Mouse (Mus musculus) heart, embryonic 16.5 days (tissue): ENCODE measurements around the gene Mical1. TPM values are rescaled to one million over a fixed set of nuclear protein-coding genes. Genes with fewer than 3 reads are reported as not detected.
"Not testable (repeated sequence)": the region's sequence is repeated elsewhere in the genome, so short reads cannot be mapped to it uniquely, and the experiment has no call there.

Experiments
- ATAC-seq: fragments of 200-750 bp; cut with Nextera tagmentation; replicated peaks from 2 replicates; pipeline ENCODE4 v1.8.0; 2017; ENCODE audit warnings: moderate number of reproducible peaks; ENCODE audit not compliant: insufficient read depth, low FRiP score; ENCODE audit errors: extremely low read depth
- H3K27ac ChIP-seq: fragments of 300-500 bp; sonication (generic); 2 replicates; pipeline ENCODE4 v1.5.1; 2014; ENCODE audit warnings: mild to moderate bottlenecking, low read length, control low read depth, moderate library complexity
- H3K27me3 ChIP-seq: fragments of 300-500 bp; sonication (generic); 2 replicates; pipeline ENCODE4 v1.6.1; 2014; ENCODE audit warnings: low read length, mixed read lengths; ENCODE audit not compliant: control insufficient read depth, insufficient read depth
- H3K36me3 ChIP-seq: fragments of 300-500 bp; sonication (generic); 2 replicates; pipeline ENCODE4 v1.6.1; 2014; ENCODE audit not compliant: control insufficient read depth, insufficient read depth
- H3K4me1 ChIP-seq: fragments of 300-500 bp; sonication (generic); 2 replicates; pipeline ENCODE4 v1.6.1; 2014; ENCODE audit warnings: low read length, mixed read lengths; ENCODE audit not compliant: control insufficient read depth, insufficient read depth
- H3K4me2 ChIP-seq: fragments of 300-500 bp; sonication (generic); 2 replicates; pipeline ENCODE4 v1.6.1; 2014; ENCODE audit warnings: low read depth, mild to moderate bottlenecking, control low read depth, low read length
- H3K4me3 ChIP-seq: fragments of 300-500 bp; sonication (generic); 2 replicates; pipeline ENCODE4 v1.5.1; 2014; ENCODE audit warnings: mild to moderate bottlenecking, control low read depth, low read length
- H3K9ac ChIP-seq: fragments of 300-500 bp; sonication (generic); 2 replicates; pipeline ENCODE4 v1.6.1; 2014; ENCODE audit warnings: low read length, control low read depth
- H3K9me3 ChIP-seq: fragments of 300-500 bp; sonication (generic); replicated peaks from 2 replicates; pipeline ENCODE4 v1.6.1; 2016; ENCODE audit warnings: low read length; ENCODE audit not compliant: control insufficient read depth
- WGBS: fragments of 180-500 bp; shearing (Covaris S2); extraction: QIAGEN DNeasy Blood & Tissue Kit; methylation state at CpG from one replicate; pipeline ENCODE4 v1.1.7; 2014; 5-methylcytosine and 5-hydroxymethylcytosine counted together
- polyA plus RNA-seq: library from polyadenylated mRNA; unstranded; fragments of >200 nt; fragmentation: Nextera tagmentation; extraction: Ambion mirVana; gene quantifications from 2 replicates; pipeline ENCODE4 v1.2.1, GENCODE M21; 2015

The Mical1 gene
- polyA plus RNA-seq, 1 experiment from 2014 or later: 37.7 TPM

GRCm38 (mm10) chr10:41505446-41505845 lies 29.3 kb downstream of the Mical1 start:
- H3K36me3 ChIP-seq, ATAC-seq, H3K9me3 ChIP-seq, H3K4me2 ChIP-seq, H3K27me3 ChIP-seq, H3K9ac ChIP-seq, H3K4me3 ChIP-seq, H3K27ac ChIP-seq: not testable (repeated sequence)
- WGBS: 3% methylated on average over 3 of the region's 3 CpGs
- peaks cover 12% of the 10 kb centered on the region for H3K4me1 ChIP-seq

DNA sequence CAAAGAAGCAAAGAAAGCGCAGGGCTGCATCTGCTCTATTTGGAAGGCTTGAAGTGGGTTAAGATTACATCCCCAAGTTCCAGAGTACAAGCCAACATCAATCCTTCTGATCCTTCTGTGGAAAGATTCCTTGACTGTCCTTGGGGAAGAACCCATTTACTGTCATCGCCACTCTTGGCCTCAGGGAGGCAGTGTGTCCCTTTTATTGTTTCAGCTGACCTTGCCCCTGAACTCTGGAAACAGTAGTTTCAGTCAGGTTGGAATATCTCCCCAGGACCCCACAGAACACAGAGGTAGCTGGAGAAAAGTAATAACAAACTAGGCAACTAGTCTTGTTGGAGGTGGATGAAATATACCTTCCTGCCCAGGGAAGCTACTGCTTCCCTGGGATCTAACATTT lies 33.0 kb downstream of the Mical1 start:
- 35% methylated on average over 2 of the region's 2 CpGs for WGBS
- peaks cover 4% of the 10 kb centered on the region; the same call in 1 of the 2 replicates for H3K4me1 ChIP-seq
- ATAC-seq: no peak

DNA sequence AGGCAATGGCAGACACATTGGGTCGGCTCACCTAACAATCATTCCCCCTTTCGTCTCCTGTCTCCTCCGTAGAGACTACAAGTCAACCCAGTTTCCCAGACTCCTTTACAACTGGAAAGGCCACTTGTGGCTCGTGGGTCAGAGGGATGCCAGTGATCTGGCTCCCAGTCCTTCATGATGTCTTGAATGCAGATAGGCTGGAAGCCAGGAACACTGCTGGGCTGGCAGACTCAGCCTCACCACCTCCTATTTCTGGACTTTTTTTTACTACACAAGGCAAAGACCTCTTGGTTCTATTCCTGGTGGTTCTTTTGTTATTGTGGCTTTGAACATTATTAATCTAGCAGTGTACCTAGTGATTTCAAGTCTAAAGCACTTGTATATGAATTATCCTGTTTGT lies 38.2 kb downstream of the Mical1 start:
- 51% methylated on average over 4 of the region's 4 CpGs for WGBS
- H3K36me3 ChIP-seq: no peaks in the 10 kb centered on the region
- no peaks in the 10 kb centered on the region for H3K27me3 ChIP-seq
- H3K9me3 ChIP-seq: no peaks in the 10 kb centered on the region
- no peak for ATAC-seq
- H3K4me2 ChIP-seq: no peak overlapping the region
- H3K4me1 ChIP-seq: peaks cover 9% of the 10 kb centered on the region; the same call in 1 of the 2 replicates
- no peak overlapping the region for H3K9ac ChIP-seq
- no peak overlapping the region for H3K27ac ChIP-seq
- H3K4me3 ChIP-seq: no peak overlapping the region

More for the DNA sequence above, 33.0 kb downstream of the Mical1 start:
- Histone ChIP-seq H3K27ac (no peak overlapping the region), H3K4me2 (no peak overlapping the region), H3K36me3 (no peaks in the 10 kb centered on the region), H3K9me3 (no peaks in the 10 kb centered on the region), H3K4me3 (no peak overlapping the region), H3K9ac (no peak overlapping the region), H3K27me3 (no peaks in the 10 kb centered on the region)

DNA sequence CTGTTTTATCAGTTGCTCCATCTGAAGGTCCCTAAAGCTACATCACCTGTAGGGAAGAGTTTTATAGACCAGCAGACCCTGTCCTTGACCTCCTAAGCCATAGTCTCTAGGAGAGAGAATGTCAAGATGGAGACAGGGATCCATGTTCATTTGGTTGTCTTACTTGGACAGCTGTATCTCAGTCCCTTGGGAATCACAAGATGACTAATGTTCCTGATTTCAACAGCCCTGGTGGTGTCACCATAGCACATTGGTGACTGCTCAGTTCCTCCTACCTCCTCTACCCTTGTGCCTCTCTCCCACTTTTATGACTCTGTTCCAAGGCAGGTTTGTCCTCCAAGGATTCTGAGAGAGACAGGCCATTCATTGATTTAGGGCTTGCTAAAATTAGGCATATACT lies 38.8 kb downstream of the Mical1 start:
- H3K4me1 ChIP-seq: peaks cover 9% of the 10 kb centered on the region; the same call in 1 of the 2 replicates
- H3K36me3 ChIP-seq: no peaks in the 10 kb centered on the region
- H3K27ac ChIP-seq: no peak overlapping the region
- no peak for ATAC-seq
- no peak overlapping the region for H3K4me2 ChIP-seq
- no peak overlapping the region for H3K9ac ChIP-seq
- H3K4me3 ChIP-seq: no peak overlapping the region
- H3K27me3 ChIP-seq: no peaks in the 10 kb centered on the region
- no peaks in the 10 kb centered on the region for H3K9me3 ChIP-seq

DNA sequence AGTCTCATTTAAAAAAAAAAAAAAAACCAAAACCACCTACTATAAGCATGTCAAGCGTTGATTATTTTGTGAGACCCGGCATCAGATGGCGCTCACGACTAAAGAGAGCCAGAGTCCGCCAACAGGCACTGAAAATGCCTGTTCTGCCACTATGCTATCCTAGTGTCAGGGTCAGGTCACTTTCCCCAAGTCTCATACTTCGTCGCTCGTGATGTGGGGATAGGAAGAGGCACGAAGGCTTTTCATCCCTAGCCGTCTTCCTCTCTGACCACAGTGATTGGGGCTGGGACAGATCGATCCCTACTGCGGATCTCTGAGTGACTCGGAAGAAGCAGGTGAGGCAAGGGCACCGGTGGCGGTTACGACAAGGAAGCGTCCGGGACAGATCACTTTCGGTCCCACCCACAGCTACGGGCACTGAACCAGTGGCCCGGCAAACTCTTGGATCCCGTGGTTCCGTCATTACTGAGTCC lies 42.4 kb downstream of the Mical1 start:
- peaks cover 2% of the 10 kb centered on the region; the same call in 1 of the 2 replicates for H3K36me3 ChIP-seq
- H3K27me3 ChIP-seq: no peaks in the 10 kb centered on the region
- H3K4me1 ChIP-seq: peaks cover 25% of the 10 kb centered on the region
- H3K27ac ChIP-seq: peak overlapping the region; percentile 97
- H3K9ac ChIP-seq: peak overlapping the region; percentile 100
- ATAC-seq: peak; percentile 51
- WGBS: under 1% methylated on average over 23 of the region's 23 CpGs
- H3K4me2 ChIP-seq: peak overlapping the region; percentile 93
- H3K9me3 ChIP-seq: no peaks in the 10 kb centered on the region
- peak overlapping the region; percentile 98 for H3K4me3 ChIP-seq

DNA sequence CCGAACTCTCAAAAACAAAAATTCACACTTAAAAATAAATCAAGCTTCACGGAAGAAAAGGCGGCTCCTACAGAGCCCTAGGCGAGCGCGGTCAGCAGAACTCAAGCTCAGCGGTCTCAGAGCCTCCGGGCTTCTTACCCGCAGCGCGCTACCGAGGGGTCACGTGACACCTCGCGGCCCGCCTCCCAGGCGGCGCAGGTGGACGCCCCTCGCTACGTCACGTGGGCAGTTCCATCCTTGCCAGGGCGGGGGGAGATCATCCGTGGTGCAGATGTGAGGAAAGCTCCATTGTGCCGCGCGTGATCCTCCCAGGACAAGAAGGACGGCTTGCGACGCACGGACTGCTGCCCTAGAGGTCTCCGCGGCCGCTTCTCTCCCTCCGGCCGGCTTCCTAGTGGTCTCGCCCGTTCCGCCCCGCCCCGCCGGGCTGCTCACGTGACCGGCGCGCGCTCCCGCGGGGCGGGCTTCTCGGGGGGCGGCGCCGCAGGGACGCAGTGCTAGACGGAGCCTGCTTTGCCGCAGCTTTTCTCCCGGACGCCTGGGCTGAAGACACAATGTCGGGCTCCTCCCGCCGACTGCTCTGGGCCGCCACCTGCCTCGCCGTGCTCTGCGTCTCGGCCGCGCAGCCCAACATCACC lies 43.0 kb downstream of the Mical1 start, which contains the start of gene Cd164:
Cd164 (plus strand) TSS at position 434 of the 638 bp plus-strand sequence.
- WGBS: under 1% methylated on average over 69 of the region's 69 CpGs
- ATAC-seq: peak; percentile 93

DNA sequence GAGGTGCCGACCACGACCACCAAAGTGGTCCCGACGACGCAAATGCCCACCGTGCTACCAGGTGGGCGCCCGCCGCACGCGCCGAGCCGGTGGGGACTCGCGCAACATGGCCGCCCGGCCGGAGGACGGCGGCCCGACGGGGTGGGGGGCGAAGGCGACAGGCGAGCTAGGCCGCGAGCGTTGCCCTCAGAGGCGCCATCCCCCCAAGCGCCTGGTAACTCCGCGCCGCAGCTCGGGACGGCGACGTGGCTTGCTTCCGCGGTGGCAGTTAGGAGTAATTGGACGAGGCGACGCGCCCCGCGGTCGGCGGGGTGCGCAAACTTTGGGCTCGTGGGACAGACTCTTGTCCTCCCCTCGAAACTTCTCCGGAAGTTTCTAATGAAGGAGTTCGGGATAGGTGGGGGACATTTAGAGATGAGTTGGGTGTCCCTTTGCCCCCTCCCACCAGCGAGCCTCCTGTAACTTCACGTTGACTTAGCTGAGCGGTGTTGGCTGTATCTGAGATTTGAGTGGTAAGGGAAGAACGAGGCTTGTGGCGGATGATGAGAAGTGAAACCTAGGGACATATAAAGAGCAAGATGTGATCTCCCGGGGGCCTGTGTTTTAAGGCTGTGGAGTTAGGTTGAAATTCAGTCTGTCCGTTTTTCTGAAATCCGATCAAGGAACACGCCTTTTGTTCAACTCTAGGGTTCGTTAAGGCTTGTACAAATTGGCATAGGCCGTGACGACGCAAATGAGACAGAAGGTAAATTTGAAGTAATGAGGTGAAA lies 43.7 kb downstream of the Mical1 start:
- Histone ChIP-seq H3K27ac (peak overlapping the region; percentile 97), H3K9me3 (no peaks in the 10 kb centered on the region), H3K4me3 (peak overlapping the region; percentile 98), H3K9ac (peak overlapping the region; percentile 100), H3K36me3 (peaks cover 8% of the 10 kb centered on the region; the same call in 1 of the 2 replicates), H3K4me2 (peak overlapping the region; percentile 93), H3K4me1 (peaks cover 21% of the 10 kb centered on the region), H3K27me3 (no peaks in the 10 kb centered on the region)
- peak; percentile 37 for ATAC-seq
- WGBS: under 1% methylated on average over 65 of the region's 65 CpGs

More for the DNA sequence above, 43.0 kb downstream of the Mical1 start, which contains the start of gene Cd164:
- Histone ChIP-seq H3K4me1 (peaks cover 26% of the 10 kb centered on the region), H3K4me3 (peak within 1 kb of the TSS; percentile 98), H3K27ac (peak within 1 kb of the TSS; percentile 97), H3K36me3 (peaks cover 4% of the 10 kb centered on the region; the same call in 1 of the 2 replicates), H3K27me3 (no peaks in the 10 kb centered on the region), H3K4me2 (peak within 1 kb of the TSS; percentile 93), H3K9me3 (no peaks in the 10 kb centered on the region), H3K9ac (peak within 1 kb of the TSS; percentile 100)

- ATAC-seq: no peak
- Histone ChIP-seq H3K27ac (peak overlapping the region; percentile 97), H3K27me3 (no peaks in the 10 kb centered on the region), H3K4me3 (peak overlapping the region; percentile 98), H3K4me2 (peak overlapping the region; percentile 93), H3K4me1 (peaks cover 21% of the 10 kb centered on the region), H3K9me3 (no peaks in the 10 kb centered on the region), H3K9ac (peak overlapping the region; percentile 100), H3K36me3 (peaks cover 9% of the 10 kb centered on the region; the same call in 1 of the 2 replicates)
- WGBS: 2% methylated on average over 5 of the region's 5 CpGs
These were observed 44.2 kb downstream of the Mical1 start for GRCm38 (mm10) chr10:41520410-41520673.

GRCm38 (mm10) chr10:41523386-41523785 lies 47.3 kb downstream of the Mical1 start:
- Histone ChIP-seq H3K27ac (no peak overlapping the region), H3K4me3 (no peak overlapping the region), H3K9me3 (no peaks in the 10 kb centered on the region), H3K4me1 (peaks cover 21% of the 10 kb centered on the region), H3K36me3 (peaks cover 16% of the 10 kb centered on the region), H3K27me3 (no peaks in the 10 kb centered on the region), H3K4me2 (no peak overlapping the region), H3K9ac (no peak overlapping the region)
- 80% methylated on average over 3 of the region's 3 CpGs for WGBS
- ATAC-seq: no peak
